Mouse (Mus musculus) fat pad, adult 2 months (tissue): ENCODE data around the gene Cdc42bpb.

Experiments used
- DNase-seq: peaks from one replicate; pipeline ENCODE4 v3.0.0-alpha.2; 2011; ENCODE audit warnings: low read depth, low spot score; ENCODE audit errors: extremely low read depth

The Cdc42bpb gene

GRCm38 (mm10) chr12:111243733-111244132 is 133.8 kb downstream of the Cdc42bpb start:
- DNase-seq = no peak
